Mouse (Mus musculus) sigmoid colon, adult 10 weeks (tissue): ENCODE results near the gene Pdss1. TPM values are rescaled to one million over a fixed set of nuclear protein-coding genes. Genes with fewer than 3 reads are reported as not detected.

ENCODE experiments used
- polyA plus RNA-seq: library from polyadenylated mRNA; stranded (reverse); fragments of 350-450 nt; fragmentation: Illumina TruSeq; extraction: RNeasy Lipid Tissue Mini Kit (QIAGEN cat#74804); gene quantifications from one replicate; pipeline ENCODE4 v1.2.3, GENCODE M21; 2014; ENCODE audit warnings: low read depth, low replicate concordance

Pdss1 gene
- 97.7 TPM for polyA plus RNA-seq

GRCm38 (mm10) chr2:22895282-22896273 lies at the start of gene Pdss1:
TSS of gene Pdss1 (plus strand) at chr2:22895522.

Other genes starting within 250 kb of the Pdss1 start
- gene Apbb1ip, start 121.4 kb upstream of the Pdss1 start, polyA plus RNA-seq = 17.1 TPM
- 453 TPM for gene Abi1, start 144.7 kb downstream of the Pdss1 start, polyA plus RNA-seq
- gene Acbd5, start 172.6 kb downstream of the Pdss1 start, polyA plus RNA-seq = 200 TPM